Mouse (Mus musculus): ENCODE data around the gene Gm4881. TPM values are rescaled to one million over a fixed set of nuclear protein-coding genes. Genes with fewer than 3 reads are reported as not detected.

Gm4881 gene
- polyA plus RNA-seq, 1 experiment = 0.31 TPM

- 5% methylated on average over 29 of the region's 29 CpGs for WGBS
- Histone ChIP-seq H3K4me3 (ENCODE audit: control insufficient read depth, insufficient read depth, low read length) (no peak overlapping the region), H3K4me1 (replicated peaks; ENCODE audit: control insufficient read depth, insufficient read depth, low read length) (peaks cover 12% of the 10 kb centered on the region; the same call in 1 of the 2 replicates)
These were observed 4.5 kb upstream of the Gm4881 start for GRCm38 (mm10) chr7:24948774-24949173.

GRCm38 (mm10) chr7:24947316-24948048, 3.2 kb upstream of the Gm4881 start:
- Histone ChIP-seq H3K27ac (ENCODE audit: control insufficient read depth, insufficient read depth, low read length) (no peak overlapping the region), H3K4me3 (ENCODE audit: control insufficient read depth, insufficient read depth, low read length) (no peak overlapping the region), H3K27me3 (ENCODE audit: control insufficient read depth, insufficient read depth, low read length) (peaks cover 29% of the 10 kb centered on the region), H3K36me3 (ENCODE audit: control insufficient read depth, insufficient read depth, low read length) (no peaks in the 10 kb centered on the region), H3K4me1 (replicated peaks; ENCODE audit: control insufficient read depth, insufficient read depth, low read length) (peaks cover 9% of the 10 kb centered on the region; the same call in 1 of the 2 replicates)
- WGBS = 34% methylated on average over 7 of the region's 7 CpGs
- DNase-seq = no peak
- no peak for TF ChIP-seq CTCF (IDR thresholded peaks at IDR 0.05; ENCODE audit: borderline replicate concordance, control insufficient read depth, extremely low read depth, insufficient read depth, low read length, poor library complexity)
- no peak for TF ChIP-seq POLR2A (IDR thresholded peaks at IDR 0.05; ENCODE audit: control insufficient read depth, extremely low read depth, insufficient read depth, low read length, poor library complexity)

More at GRCm38 (mm10) chr7:24948774-24949173, 4.5 kb upstream of the Gm4881 start:
- Histone ChIP-seq H3K36me3 (ENCODE audit: control insufficient read depth, insufficient read depth, low read length) (no peaks in the 10 kb centered on the region), H3K27me3 (ENCODE audit: control insufficient read depth, insufficient read depth, low read length) (peaks cover 21% of the 10 kb centered on the region), H3K27ac (ENCODE audit: control insufficient read depth, insufficient read depth, low read length) (no peak overlapping the region)
- DNase-seq = no peak
- TF ChIP-seq POLR2A (IDR thresholded peaks at IDR 0.05; ENCODE audit: control insufficient read depth, extremely low read depth, insufficient read depth, low read length, poor library complexity) = no peak

GRCm38 (mm10) chr7:24943641-24944040, 653 bp downstream of the Gm4881 start:
- DNase-seq = no peak
- peaks cover 32% of the 10 kb centered on the region for H3K27me3 ChIP-seq (ENCODE audit: control insufficient read depth, insufficient read depth, low read length)

GRCm38 (mm10) chr7:24931651-24932050, 12.6 kb downstream of the Gm4881 start:
- H3K27me3 ChIP-seq (ENCODE audit: control insufficient read depth, insufficient read depth, low read length) = peaks cover 23% of the 10 kb centered on the region
- no peak for DNase-seq
- H3K36me3 ChIP-seq (ENCODE audit: control insufficient read depth, insufficient read depth, low read length) = peaks cover 6% of the 10 kb centered on the region; the same call in 1 of the 2 replicates

More at GRCm38 (mm10) chr7:24943641-24944040, 653 bp downstream of the Gm4881 start:
- H3K36me3 ChIP-seq (ENCODE audit: control insufficient read depth, insufficient read depth, low read length) = no peaks in the 10 kb centered on the region
- H3K27ac ChIP-seq (ENCODE audit: control insufficient read depth, insufficient read depth, low read length) = no peak overlapping the region
- WGBS = 14% methylated on average over 6 of the region's 6 CpGs
- peaks cover 9% of the 10 kb centered on the region; the same call in 1 of the 2 replicates for H3K4me1 ChIP-seq (replicated peaks; ENCODE audit: control insufficient read depth, insufficient read depth, low read length)
- H3K4me3 ChIP-seq (ENCODE audit: control insufficient read depth, insufficient read depth, low read length) = no peak overlapping the region
- TF ChIP-seq POLR2A (IDR thresholded peaks at IDR 0.05; ENCODE audit: control insufficient read depth, extremely low read depth, insufficient read depth, low read length, poor library complexity) (no peak), CTCF (IDR thresholded peaks at IDR 0.05; ENCODE audit: borderline replicate concordance, control insufficient read depth, extremely low read depth, insufficient read depth, low read length, poor library complexity) (no peak)

GRCm38 (mm10) chr7:24930475-24930874, 13.8 kb downstream of the Gm4881 start:
- no peak for TF ChIP-seq POLR2A (IDR thresholded peaks at IDR 0.05; ENCODE audit: control insufficient read depth, extremely low read depth, insufficient read depth, low read length, poor library complexity)
- no peak for TF ChIP-seq CTCF (IDR thresholded peaks at IDR 0.05; ENCODE audit: borderline replicate concordance, control insufficient read depth, extremely low read depth, insufficient read depth, low read length, poor library complexity)
- no peak for DNase-seq
- H3K27ac ChIP-seq (ENCODE audit: control insufficient read depth, insufficient read depth, low read length) = no peak overlapping the region
- no peak overlapping the region for H3K4me3 ChIP-seq (ENCODE audit: control insufficient read depth, insufficient read depth, low read length)
- 56% methylated on average over 6 of the region's 6 CpGs for WGBS
- peaks cover 8% of the 10 kb centered on the region for H3K4me1 ChIP-seq (replicated peaks; ENCODE audit: control insufficient read depth, insufficient read depth, low read length)
- peaks cover 18% of the 10 kb centered on the region for H3K36me3 ChIP-seq (ENCODE audit: control insufficient read depth, insufficient read depth, low read length)
- H3K27me3 ChIP-seq (ENCODE audit: control insufficient read depth, insufficient read depth, low read length) = peaks cover 23% of the 10 kb centered on the region

More at GRCm38 (mm10) chr7:24931651-24932050, 12.6 kb downstream of the Gm4881 start:
- Histone ChIP-seq H3K27ac (ENCODE audit: control insufficient read depth, insufficient read depth, low read length) (no peak overlapping the region), H3K4me1 (replicated peaks; ENCODE audit: control insufficient read depth, insufficient read depth, low read length) (peaks cover 8% of the 10 kb centered on the region), H3K4me3 (ENCODE audit: control insufficient read depth, insufficient read depth, low read length) (no peak overlapping the region)
- no peak for TF ChIP-seq POLR2A (IDR thresholded peaks at IDR 0.05; ENCODE audit: control insufficient read depth, extremely low read depth, insufficient read depth, low read length, poor library complexity)
- no peak for TF ChIP-seq CTCF (IDR thresholded peaks at IDR 0.05; ENCODE audit: borderline replicate concordance, control insufficient read depth, extremely low read depth, insufficient read depth, low read length, poor library complexity)
- 7% methylated on average over 15 of the region's 15 CpGs for WGBS

GRCm38 (mm10) chr7:24919728-24920127, 24.6 kb downstream of the Gm4881 start:
- DNase-seq = no peak
- peaks cover 79% of the 10 kb centered on the region for H3K36me3 ChIP-seq (ENCODE audit: control insufficient read depth, insufficient read depth, low read length)
- no peaks in the 10 kb centered on the region for H3K4me1 ChIP-seq (replicated peaks; ENCODE audit: control insufficient read depth, insufficient read depth, low read length)
- H3K4me3 ChIP-seq (ENCODE audit: control insufficient read depth, insufficient read depth, low read length) = no peak overlapping the region
- no peak overlapping the region for H3K27ac ChIP-seq (ENCODE audit: control insufficient read depth, insufficient read depth, low read length)
- WGBS = 93% methylated on average over 9 of the region's 9 CpGs
- H3K27me3 ChIP-seq (ENCODE audit: control insufficient read depth, insufficient read depth, low read length) = no peaks in the 10 kb centered on the region
- TF ChIP-seq POLR2A (IDR thresholded peaks at IDR 0.05; ENCODE audit: control insufficient read depth, extremely low read depth, insufficient read depth, low read length, poor library complexity) (no peak), CTCF (IDR thresholded peaks at IDR 0.05; ENCODE audit: borderline replicate concordance, control insufficient read depth, extremely low read depth, insufficient read depth, low read length, poor library complexity) (no peak)

All from thymus, adult 2 months (tissue).